Mouse (Mus musculus): ENCODE data around the gene Hnrnpa0. TPM values are rescaled to one million over a fixed set of nuclear protein-coding genes. Genes with fewer than 3 reads are reported as not detected.

The Hnrnpa0 gene
- polyA plus RNA-seq, 1 experiment, result 1,032 TPM

DNA sequence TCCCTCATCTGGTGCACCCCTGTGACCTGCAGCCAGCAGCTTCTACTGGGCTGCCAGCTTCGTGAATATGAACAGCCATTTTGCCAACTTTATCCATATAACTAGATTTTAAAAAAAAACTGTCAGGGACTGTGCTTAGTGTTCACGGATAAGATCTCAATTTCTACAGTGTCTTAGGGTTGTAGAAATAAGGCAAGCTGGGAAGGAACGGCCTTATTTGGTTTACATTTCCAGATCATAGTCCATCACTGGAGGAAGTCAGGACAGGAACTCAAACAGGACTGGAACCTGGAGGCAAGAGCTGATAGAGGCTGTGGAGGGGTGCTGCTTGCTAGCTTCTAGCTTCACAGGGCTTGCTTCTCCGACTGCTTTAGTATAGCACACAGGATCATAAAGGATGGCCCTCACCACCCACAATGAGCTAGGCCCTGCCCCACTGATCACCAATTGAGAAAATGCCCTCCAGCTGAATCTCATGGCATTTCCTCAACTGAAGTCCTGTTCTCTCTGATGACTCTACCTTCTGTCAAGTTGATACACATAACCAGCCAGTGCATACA lies 1.4 kb upstream of the Hnrnpa0 start:
- TF ChIP-seq GATA1 (IDR thresholded peaks at IDR 0.05; ENCODE audit: low read length), result no peak

DNA sequence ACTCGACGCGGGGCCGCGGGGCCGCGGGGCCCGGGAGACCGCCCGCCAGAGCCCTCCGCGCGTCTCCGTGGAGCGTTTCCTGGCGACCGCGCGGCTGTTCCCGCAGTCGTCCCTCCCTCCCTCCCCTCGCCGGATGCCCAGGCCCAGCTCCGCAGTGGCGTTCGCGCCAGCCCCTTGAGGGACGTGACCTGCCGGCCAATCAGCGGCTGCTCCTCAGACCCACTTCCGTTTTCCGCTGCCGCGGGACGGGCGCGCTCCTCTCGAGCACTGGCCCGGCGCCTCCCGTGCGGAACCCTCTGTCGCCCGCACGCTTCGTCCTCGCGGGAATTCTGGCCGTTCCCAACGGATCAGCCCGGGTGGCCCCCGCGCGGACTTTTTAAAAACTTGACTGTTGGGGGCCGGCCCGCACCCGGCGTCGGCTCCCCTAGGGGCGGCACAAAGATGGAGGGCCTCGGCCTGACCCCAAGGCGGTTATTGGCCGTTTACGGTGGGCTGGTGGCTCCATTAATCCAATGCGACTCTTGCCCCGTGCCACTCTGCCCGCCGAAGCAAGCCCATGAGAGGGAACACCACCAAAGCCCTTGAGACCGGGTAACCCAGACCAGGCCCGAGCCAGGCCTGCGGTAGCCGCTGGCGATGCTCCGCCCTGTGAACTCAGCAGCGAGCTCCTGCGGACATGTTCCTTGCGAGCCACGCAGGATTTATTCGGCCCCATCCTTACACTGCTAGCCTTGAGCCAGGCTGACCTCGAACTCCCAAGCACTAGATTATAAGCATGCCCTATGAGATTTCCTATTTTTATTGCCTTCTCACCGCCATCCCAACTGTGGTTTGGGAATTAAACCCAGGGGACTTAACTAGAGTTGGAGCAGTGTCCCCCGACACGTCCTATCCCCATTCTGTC lies 664 bp upstream of the Hnrnpa0 start:
- TF ChIP-seq GATA1 (IDR thresholded peaks at IDR 0.05; ENCODE audit: low read length), result no peak

DNA sequence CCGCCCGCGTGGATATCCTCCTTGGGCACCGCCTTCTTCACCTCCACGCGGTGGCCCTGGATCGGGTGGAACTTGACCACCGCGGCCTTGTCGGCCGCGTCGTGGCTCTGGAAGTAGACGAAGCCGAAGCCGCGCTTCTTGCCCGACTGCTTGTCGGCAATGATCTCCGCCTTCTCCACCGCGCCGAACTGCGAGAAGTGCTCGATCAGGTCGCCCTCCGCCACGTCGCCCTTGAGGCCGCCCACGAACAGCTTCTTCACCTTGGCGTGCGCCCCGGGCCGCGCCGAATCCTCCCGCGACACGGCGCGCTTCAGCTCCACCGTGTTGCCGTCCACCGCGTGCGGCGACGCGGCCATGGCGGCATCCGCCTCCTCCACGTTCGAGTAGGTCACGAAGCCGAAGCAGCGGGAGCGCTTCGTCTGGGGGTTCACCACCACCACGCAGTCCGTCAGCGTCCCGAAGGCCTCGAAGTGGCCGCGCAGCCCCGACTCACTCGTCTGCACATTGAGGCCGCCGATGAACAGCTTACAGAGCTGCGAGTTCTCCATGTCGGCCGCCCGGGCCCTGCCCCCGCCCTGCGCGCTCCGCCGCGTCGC lies 492 bp downstream of the Hnrnpa0 start:
- no peak for TF ChIP-seq GATA1 (IDR thresholded peaks at IDR 0.05; ENCODE audit: low read length)

DNA sequence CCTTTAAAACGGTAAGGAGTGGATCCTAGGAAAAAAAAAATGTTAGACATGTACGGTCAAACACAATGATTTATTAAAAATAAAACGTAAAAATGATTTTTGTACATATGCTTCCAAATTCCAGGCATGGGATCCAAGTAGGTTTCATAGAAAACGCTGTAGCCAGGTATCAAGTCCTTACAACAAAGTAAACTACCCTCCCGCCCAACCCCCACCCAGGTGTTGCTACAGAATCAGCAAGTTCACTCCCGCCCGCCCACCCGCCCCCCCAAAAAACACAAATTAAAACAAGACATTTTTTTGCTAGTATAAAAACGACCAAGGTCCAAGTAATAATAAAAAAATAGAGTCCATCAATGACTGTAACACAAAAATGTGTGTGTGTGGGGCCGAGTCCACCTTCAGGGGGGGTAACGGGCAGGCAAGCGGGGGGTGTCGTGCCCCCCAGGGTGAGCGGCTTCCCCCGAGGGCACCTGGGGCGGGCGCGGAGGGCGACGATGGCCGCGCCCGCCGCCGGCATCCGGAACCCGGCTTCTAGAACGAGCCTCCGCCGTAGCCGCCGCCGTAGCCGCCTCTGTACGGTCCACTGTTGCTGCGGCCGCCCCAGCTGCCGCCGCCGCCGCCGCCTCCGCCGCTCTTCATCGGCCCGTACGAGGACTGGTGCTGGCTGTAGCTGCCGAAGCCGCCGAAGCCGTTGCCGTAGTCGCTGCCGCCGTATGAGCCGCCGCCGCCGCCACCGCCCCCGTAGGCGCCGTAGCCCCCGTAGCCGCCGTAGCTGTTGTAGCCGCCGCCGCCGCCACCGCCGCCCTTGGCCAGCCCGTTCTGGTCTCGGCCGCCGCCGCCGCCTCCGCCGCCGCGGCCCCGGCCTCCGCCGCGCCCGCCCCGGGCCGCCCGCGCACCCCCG lies 1.2 kb downstream of the Hnrnpa0 start:
- TF ChIP-seq GATA1 (IDR thresholded peaks at IDR 0.05; ENCODE audit: low read length), result no peak

DNA sequence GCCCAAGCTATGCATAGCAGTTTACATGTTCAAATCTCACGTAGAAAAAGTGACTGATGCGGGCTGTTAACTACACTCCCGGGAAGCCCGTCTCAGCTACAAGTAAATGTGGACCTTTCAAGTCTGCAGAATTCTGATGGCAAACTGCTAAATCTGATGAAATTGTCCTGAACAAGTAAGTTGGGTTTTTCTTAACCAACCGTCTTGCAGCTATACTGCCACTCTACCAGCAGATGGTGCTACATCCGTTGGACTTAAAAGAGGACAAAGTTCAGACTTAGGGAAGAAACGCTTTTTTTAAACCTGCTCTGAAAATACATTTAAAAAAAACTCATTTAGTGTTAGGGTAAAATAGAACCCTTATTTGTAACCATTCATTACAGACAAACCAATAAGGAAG lies 2.2 kb downstream of the Hnrnpa0 start:
- no peak for TF ChIP-seq GATA1 (IDR thresholded peaks at IDR 0.05; ENCODE audit: low read length)

DNA sequence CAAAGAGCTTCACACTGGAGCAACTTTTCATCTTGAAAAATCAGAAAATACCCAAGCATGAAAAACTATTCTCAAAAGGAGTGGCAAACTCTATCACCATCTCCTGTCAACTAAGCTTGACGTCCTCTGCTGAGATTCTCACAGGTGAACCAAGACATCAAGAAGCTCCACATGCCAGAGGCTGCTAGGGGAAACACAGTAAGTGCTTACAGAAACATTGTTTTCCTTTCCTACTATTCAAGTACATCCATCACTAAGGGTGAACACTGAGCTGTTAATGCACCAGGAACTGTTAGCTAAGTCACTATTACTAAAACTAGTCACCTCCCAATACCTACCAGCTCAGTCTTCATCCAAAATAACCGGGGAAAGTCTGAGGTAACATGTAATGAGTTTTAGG lies 3.4 kb downstream of the Hnrnpa0 start:
- no peak for TF ChIP-seq GATA1 (IDR thresholded peaks at IDR 0.05; ENCODE audit: low read length)

DNA sequence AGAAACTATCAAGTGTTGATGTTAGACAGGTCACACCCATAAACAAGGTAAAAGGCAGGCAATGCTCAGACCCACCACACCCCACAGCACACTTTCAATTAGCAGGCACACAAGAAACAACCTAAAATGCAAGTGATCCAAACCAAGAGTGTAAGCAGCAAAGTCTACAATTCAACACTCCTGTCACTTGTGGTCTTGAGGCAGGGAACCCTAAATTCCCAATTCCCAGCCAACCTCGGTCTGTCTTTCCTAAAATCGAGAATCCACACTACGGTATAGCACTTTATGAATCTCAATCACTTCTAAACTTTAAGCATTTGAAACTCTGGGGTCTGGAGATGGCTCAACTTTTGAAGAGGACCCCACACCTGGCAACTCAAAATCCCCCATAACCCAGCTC lies 4.1 kb downstream of the Hnrnpa0 start:
- TF ChIP-seq GATA1 (IDR thresholded peaks at IDR 0.05; ENCODE audit: low read length), result no peak

DNA sequence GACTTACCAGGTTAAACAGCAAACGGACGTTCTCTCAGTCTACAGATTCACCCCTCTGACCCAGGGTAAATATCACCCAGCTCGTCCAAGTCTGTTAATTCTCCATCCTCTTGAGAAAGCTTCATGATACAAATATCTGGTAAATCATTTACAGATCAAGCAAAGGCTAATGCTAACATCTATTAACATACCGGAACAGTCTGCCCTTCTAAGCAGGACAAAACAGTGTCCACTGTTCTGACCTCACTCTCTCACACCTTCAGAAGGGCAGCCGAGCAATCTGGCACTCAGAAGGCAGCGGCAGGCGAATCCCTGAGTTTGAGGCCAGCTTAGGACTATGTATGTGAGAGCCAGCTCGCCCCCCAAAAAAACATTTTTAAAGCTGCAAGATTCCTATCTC lies 5.0 kb downstream of the Hnrnpa0 start:
- TF ChIP-seq GATA1 (IDR thresholded peaks at IDR 0.05; ENCODE audit: low read length), result no peak

DNA sequence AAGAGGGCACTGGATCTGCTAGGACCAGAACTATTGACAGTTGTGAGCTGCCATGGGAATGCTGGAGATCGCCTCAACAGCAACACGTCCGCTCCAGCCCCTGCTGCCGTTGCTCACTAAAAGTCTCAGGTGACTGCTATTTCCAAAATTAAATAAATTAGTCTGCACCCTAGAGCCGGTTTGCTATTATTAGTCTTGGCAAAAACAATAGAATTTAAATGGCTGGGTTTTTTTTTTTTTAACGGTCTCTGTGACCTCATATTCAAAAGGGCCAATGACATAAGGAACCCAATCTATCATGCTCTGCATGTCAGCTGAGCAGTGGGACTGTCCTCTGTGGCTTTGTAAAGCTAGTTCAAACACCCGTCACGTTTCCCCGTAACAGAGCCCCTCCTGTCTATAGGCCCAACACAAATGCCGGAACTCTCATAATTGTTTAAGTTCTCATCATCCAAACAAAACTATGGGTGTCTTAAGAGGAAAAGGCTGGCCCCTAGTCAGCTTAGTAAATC lies 5.5 kb downstream of the Hnrnpa0 start:
- TF ChIP-seq GATA1 (IDR thresholded peaks at IDR 0.05; ENCODE audit: low read length), result no peak

DNA sequence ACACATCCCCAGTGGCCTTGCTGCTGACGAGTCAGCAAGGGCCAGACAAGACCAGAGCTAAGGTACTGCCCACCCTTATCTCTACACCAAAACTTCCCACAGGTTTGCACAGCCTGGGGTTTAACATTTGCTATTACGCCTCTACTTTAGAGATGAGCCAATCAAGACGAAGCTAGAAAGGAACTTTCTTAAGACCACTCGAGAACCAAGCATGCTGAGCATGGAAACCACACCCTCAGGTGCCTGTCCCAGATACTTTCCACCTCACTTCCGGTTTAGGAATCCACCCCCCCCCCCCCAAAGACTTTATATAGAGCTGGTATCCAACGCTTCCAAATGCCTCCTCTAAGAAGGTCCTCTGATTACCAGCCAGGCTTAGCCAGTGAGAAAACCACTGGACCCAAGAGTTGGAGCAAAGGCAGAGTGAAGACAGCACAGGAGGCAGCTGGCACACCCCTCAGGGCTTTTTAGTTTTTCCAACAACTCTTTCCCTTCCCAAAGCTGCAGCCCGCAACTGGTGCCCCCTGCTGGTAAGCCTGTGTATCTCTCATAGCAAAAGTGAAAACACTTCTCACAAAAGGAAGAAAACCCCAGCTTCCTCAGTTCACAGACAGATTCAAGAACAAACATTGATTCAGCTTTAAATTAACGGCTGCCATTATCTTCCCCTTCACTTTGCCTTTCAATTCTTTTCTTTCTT lies 10.9 kb downstream of the Hnrnpa0 start:
- no peak for TF ChIP-seq GATA1 (IDR thresholded peaks at IDR 0.05; ENCODE audit: low read length)

DNA sequence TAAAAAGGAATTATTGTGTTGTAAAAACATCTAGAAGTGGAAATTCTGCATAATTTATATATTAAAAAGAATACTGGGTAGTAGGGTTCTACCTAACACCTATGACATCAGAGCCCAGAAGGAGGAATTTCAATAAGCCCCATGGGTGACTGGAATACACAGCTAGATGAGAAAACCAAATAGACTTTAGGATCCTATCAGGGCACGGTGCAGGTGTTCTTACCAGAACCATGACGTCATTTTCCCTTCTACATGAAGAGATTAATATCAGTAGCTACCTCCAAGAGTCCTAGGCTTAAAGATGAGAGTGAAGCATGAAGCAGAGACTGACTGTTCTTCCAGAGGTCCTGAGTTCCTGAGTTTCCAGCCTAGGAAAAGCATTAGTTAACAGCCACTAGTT lies 11.6 kb downstream of the Hnrnpa0 start:
- no peak for TF ChIP-seq GATA1 (IDR thresholded peaks at IDR 0.05; ENCODE audit: low read length)

DNA sequence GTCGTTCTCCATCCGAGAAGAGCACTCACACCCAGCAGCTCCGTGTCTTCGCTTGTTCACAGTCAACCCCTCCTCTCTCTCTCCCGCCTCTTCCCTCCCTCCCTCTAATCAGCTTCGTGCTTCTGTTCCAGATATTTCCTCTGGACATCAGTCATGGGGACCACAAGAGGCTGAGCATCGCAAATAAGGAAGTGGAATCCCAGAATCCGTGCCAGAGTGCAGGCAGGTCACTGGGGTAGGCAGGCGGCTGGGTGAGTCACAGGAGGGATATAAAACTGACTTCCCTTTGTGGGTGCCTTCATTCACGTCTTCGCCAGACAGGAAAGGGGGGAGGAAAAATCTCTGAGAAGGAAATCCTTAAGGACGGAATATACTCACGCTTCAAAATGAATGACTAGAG lies 13.1 kb downstream of the Hnrnpa0 start:
- TF ChIP-seq GATA1 (IDR thresholded peaks at IDR 0.05; ENCODE audit: low read length), result no peak

DNA sequence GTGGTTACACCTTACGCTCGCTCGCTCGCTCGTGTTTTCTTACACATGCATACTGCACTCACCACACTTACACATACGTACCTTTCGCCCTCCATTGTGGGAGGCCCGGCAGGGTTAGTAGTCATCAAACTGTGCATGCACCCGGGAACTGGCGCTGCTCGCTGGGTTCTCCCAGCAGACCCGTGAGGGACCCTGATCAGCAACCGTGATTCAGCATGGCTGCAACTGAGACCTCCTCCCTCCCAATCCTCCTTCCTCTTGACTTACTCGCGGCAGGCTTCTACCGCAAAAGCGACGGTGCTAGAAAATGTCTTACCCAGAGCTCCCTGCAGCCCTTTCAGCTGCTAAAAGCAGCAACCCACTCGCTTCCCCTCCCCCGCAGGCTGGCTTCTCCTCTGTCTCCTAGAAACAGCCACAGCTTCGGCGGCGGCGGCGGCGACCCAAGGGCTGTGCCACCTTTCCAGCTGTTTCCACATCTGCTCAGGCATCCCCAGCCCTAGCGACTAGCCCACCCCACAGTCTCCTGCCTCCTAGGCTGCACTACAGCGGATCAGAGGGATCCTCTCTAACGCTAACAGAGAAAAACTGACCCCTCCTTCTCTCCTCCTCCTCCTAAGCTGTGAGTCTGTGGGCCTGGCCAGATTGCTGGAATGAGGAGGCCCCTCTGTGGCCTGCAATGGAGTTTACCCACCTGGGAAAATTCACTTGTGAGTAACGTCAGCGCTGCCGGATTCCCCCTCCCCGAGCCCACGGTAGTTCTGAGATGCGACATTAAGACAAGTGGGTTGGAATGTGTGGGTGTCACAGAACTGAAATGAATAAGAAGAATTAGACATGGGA lies 15.1 kb downstream of the Hnrnpa0 start, which contains the start of gene Klhl3:
Klhl3 (minus strand) TSS at position 532 of the 840 bp plus-strand sequence.
- no peak for TF ChIP-seq GATA1 (IDR thresholded peaks at IDR 0.05; ENCODE audit: low read length)

DNA sequence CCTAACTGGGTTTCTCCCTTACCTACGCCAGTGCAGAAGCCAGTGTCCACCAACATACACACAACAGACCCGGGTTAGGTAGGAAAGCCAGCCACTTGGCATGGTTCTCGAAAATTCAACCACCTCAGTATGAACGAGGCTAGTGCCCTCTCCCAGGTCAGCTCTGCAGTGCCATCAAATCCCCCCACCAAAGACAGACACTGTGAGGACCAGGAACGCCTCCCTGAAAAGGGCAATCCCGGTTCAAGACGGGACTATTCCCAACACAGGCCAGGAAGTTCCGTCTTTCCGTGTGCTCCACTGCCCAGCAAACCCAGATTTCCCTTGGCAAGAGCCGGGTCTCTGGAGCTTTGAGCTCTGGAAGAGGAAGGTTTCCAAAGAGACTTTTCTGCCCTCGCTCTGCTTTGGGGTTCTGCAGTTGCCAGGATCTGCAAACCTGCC lies 15.7 kb downstream of the Hnrnpa0 start:
- TF ChIP-seq GATA1 (IDR thresholded peaks at IDR 0.05; ENCODE audit: low read length), result no peak

Data from G1E-ER4 (cell line).